Mouse (Mus musculus) lung, adult 2 months (tissue): ENCODE results near the gene Smarcc2. TPM values are rescaled to one million over a fixed set of nuclear protein-coding genes. Genes with fewer than 3 reads are reported as not detected.
A peak's percentile ranks its signal among the peaks of the same experiment; 100 is the strongest.

Source experiments
- DNase-seq: peaks from one replicate; pipeline ENCODE4 v3.0.0; 2022
- H3K4me1 ChIP-seq: fragments of 200-500 bp; 2 replicates; pipeline ENCODE4 v1.6.1; 2011; ENCODE audit warnings: low read length; ENCODE audit not compliant: control insufficient read depth, insufficient read depth
- H3K4me3 ChIP-seq: fragments of 200-500 bp; replicated peaks from 2 replicates; pipeline ENCODE3; 2011; ENCODE audit warnings: low read depth, mild to moderate bottlenecking, control low read depth, low read length; ENCODE audit errors: extremely low read depth
- CTCF ChIP-seq: fragments of 200-500 bp; IDR thresholded peaks from 2 replicates; pipeline ENCODE4 v1.5.1; 2011; ENCODE audit warnings: mild to moderate bottlenecking, low read length, control low read depth; ENCODE audit not compliant: insufficient read depth
- POLR2A ChIP-seq: fragments of 200-500 bp; IDR thresholded peaks from 2 replicates; pipeline ENCODE4 v1.6.1; 2011; ENCODE audit warnings: low read depth, mild to moderate bottlenecking, control low read depth, low read length, borderline replicate concordance; ENCODE audit errors: extremely low read depth
- WGBS: fragments of 180-500 bp; shearing (Covaris S2); methylation state at CpG from one replicate; pipeline ENCODE4 v1.1.7; 2018; 5-methylcytosine and 5-hydroxymethylcytosine counted together
- polyA plus RNA-seq: library from polyadenylated mRNA; depleted of rRNA; stranded (reverse); fragments of >200 nt; gene quantifications from 2 replicates; pipeline ENCODE4 v1.2.3, GENCODE M21; 2012; rRNA removed

Smarcc2 gene
- polyA plus RNA-seq, 1 experiment: 99.8 TPM

DNA sequence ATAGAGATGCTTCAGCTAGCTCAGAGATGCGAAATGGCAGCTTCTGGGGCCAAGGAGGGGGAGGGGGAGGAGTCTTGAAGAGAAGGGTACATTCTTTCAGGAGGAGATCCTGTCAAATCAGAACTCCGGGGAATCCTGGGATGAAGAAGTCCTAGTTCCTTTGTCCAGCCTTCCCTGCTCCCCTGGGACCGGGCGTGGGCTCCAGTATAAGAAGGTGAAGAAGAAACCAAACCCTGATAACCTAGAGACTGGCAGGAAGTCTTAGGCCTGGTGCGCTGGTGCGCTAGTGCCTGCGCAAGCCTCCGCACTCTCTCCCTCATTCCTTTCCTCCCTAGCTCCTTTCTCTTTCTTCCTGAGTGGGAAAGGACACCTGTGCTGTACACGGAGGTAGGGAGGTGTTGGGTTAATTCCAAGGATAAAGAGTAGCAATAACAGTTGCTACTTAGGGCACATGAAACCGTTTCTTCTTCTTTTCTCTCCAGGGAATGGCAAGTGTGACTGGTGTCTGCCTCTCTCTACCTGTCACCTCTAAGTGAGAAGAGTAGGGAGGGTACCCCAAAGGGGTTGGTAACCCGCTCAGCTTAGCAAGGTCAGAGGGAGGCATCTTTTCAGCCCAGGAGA, 65.2 kb downstream of the Smarcc2 start:
- TF ChIP-seq POLR2A: no peak
- TF ChIP-seq CTCF: no peak
- Histone ChIP-seq H3K4me1 (peaks cover 4% of the 10 kb centered on the region; the same call in 1 of the 2 replicates), H3K4me3 (peak overlapping the region; percentile 79)
- no peak for DNase-seq
- 29% methylated on average over 11 of the region's 11 CpGs for WGBS

DNA sequence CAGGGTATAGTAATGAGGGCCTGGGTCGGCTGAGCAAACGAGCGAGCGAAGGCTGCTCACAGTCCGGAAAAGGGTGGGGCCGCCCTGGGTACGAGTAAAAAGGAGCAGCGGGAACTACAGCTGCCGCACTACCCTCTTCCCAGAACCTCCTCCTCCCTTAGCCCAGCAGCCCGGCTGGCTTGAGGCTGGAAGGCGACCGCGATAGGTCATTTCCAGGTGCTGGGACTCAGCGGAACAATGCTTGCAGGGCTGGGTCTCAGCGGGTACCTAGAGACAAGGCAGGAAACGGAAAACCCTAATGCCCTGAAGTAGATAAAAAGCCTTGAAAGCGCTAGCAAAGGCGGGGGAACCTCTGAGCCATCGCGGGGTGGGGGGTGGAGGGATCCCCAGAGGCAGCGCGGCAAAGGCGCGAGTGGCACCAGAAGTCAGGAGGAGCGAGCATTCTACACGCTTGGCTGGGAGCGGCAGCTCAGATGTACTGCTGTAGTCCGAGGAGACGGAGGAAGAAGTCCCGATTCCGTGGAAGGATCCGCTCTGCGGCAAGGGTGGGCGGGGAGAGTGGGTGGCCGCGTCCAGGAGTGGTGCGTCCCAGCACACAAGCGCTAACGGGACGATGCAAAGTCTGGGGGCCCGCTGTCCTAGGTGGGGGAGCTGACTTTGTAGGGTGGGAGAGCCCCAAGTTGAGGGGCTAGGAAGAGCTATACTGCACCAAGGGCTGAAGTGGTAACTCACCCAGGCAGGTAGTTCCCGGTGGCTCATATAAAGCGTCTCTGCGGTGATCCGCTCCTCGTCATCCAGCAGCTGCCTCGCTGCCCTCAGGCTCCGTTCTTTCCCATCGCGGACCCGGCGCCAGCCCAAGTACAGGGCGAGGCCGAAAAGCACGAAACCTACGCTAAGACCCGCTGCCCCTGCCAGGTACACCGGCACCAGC, 65.9 kb downstream of the Smarcc2 start:
- peaks cover 4% of the 10 kb centered on the region; the same call in 1 of the 2 replicates for H3K4me1 ChIP-seq
- DNase-seq: peak; percentile 59
- under 1% methylated on average over 58 of the region's 58 CpGs for WGBS
- peak overlapping the region; percentile 79 for H3K4me3 ChIP-seq
- no peak for TF ChIP-seq CTCF
- TF ChIP-seq POLR2A: peak; percentile 37

DNA sequence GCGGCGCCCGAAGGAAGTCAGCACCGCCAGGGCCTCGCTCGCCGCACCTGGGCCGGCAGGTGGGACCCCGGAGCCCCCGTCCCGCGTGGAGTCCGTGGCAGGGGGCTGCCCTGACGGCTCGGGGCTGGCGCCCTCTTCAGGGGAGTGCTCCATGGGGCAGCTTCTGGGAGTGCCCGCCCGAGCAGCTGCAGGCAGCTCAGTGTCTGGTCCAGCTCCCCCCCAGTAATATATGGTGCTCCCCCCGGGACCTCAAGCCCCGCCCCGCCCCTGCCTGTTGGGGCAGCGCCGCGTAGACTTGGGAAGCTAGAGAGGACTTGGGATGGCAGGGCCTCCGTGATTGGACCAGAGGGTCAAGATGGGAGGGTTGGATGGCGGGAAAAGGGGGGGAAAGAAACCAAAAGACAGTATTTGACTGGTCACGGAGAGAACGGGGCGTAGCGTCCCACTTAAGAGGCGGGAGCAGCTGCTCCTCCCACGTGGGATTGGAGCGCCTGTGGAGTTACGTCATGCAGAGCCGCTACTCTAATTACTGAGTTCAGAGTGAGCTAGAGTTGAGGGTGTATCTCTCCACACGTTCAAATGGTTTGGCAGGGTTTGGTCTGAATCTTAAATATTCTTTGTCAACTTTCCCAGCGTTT, 66.7 kb downstream of the Smarcc2 start, which contains the start of gene Esyt1:
Gene Esyt1 (minus strand): TSS at position 201 of the 638 bp plus-strand sequence.
- peak within 1 kb of the TSS; percentile 79 for H3K4me3 ChIP-seq
- under 1% methylated on average over 37 of the region's 37 CpGs for WGBS
- peak; percentile 89 for DNase-seq
- H3K4me1 ChIP-seq: peaks cover 4% of the 10 kb centered on the region; the same call in 1 of the 2 replicates
- no peak for TF ChIP-seq CTCF
- peak; percentile 82; the same call in 1 of the 2 replicates for TF ChIP-seq POLR2A

DNA sequence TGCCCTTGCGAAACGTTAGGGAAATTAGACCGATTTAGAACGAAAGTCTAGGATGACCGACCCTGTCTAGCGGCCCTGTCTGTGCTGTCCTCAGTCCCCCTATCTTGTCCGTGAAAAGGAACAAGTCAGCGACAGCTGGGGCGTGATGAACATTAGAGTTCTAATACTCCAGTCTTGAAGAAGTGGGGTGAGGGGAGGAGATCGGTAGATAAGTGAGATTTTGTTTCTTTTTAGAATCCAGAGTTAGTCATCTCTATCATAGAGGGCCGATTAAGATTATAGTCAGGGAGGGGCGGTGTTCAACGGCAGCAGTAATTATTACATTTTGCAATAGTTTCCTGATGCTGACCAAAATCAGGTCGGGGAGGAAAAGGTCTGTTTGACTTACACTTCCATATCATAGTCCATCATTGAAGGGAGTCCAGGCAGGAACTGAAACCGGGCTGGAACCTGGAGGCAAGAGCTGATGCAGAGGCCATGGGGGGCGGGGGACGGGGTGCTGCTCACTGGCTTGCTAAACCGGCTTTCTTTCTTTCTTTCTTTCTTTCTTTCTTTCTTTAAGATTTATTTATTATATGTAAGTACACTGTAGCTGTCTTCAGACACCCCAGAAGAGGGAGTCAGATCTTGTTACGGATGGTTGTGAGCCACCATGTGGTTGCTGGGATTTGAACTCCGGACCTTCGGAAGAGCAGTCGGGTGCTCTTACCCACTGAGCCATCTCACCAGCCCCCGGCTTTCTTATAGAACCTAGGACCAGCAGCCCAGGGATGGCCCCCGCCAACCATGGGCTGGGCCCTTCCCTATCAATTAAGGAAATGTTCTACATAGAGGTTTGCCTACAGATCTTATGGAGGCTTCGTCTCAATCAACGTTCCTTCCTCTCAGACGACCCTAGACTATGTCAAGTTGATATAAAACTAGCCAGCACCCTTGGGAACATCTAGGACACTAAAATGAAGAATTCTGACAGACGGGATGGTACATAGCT, 67.6 kb downstream of the Smarcc2 start:
- peaks cover 4% of the 10 kb centered on the region; the same call in 1 of the 2 replicates for H3K4me1 ChIP-seq
- TF ChIP-seq POLR2A: no peak
- no peak for TF ChIP-seq CTCF
- no peak for DNase-seq
- H3K4me3 ChIP-seq: peak overlapping the region; percentile 64
- WGBS: 24% methylated on average over 28 of the region's 28 CpGs

DNA sequence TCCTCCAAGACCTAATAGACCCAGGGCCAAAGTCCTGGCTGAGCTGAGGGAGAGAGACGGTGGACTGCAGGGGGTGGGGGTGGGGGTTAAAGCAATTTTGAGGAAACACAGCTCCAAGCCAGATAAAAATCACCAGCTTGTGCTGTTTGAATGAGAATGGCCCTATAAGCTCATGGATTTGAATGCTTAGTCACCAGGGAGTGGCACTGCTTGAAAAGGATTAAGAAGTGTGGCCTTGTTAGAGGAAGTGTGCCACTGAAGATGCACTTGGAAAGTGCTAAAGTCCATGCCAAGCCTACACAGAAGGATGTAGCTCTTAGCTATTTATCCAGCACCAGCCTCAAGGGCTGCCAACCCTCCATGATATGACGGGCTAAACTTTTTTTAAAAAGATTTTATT, 76.2 kb downstream of the Smarcc2 start:
- 86% methylated on average over 2 of the region's 2 CpGs for WGBS

DNA sequence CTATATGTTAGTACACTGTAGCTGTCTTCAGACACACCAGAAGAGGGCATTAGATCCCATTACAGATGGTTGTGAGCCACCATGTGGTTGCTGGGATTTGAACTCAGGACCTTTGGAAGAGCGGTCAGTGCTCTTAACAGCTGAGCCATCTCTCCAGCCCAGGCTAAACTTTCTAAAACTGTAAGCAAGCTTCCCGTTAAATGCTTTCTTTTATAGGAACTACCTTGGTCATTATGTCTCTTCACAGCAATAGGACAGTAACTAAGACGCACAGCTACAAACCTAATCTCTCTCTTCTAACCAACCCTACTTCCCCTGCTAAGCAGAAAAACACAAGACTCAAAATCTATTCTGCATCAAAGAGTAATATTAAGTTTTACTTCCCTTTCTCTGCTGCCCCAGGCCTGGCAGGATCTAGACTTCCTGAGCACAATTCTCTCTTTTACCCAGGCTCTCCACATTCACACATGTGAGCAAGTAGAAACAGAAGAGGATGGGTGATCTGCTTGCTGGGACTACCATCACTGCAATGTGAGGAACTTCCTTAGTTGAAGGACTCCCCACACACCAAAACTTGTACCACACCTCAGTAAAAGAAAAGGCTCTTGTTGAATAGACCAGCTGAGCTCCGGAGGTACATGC, 76.7 kb downstream of the Smarcc2 start:
- WGBS: 67% methylated on average over 4 of the region's 4 CpGs
- TF ChIP-seq CTCF (no peak), POLR2A (no peak)
- Histone ChIP-seq H3K4me3 (no peak overlapping the region), H3K4me1 (peaks cover 6% of the 10 kb centered on the region)
- no peak for DNase-seq

More for the DNA sequence above, 76.2 kb downstream of the Smarcc2 start:
- DNase-seq: no peak
- Histone ChIP-seq H3K4me3 (no peak overlapping the region), H3K4me1 (peaks cover 6% of the 10 kb centered on the region)
- TF ChIP-seq CTCF: no peak

DNA sequence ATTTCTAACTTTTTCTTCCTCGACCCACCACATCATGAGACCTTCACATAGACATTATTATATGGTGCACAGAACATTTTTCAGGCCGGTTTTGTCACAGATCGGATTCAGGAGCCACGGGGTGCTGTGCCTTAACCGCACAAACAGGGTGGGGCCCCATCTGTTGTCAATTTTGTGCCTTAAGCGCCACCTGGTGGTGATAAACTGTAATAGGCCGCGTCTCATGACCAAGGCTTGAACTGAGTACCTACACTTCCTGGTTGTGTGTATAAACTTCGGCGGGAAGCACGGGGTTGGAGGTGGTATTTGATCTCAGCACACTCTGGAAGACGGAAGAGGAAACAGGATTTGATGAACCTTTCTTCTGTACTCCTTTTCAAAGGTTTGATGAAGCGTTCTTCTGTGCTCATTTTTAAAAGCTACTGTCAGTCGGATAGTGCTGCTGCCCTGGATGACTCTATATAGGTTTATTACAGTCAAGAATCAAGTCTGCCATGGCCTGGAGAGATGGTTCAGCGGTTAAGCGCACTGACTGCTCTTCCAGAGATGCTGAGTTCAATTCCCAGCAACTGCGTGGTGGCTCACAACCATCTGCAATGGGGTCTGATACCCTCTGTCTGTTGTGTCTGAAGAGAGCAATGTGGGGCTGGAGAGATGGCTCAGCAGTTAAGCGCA, 77.4 kb downstream of the Smarcc2 start:
- peak; percentile 87 for DNase-seq
- Histone ChIP-seq H3K4me1 (peaks cover 6% of the 10 kb centered on the region), H3K4me3 (no peak overlapping the region)
- 12% methylated on average over 18 of the region's 18 CpGs for WGBS
- TF ChIP-seq POLR2A (no peak), CTCF (peak; percentile 71)

DNA sequence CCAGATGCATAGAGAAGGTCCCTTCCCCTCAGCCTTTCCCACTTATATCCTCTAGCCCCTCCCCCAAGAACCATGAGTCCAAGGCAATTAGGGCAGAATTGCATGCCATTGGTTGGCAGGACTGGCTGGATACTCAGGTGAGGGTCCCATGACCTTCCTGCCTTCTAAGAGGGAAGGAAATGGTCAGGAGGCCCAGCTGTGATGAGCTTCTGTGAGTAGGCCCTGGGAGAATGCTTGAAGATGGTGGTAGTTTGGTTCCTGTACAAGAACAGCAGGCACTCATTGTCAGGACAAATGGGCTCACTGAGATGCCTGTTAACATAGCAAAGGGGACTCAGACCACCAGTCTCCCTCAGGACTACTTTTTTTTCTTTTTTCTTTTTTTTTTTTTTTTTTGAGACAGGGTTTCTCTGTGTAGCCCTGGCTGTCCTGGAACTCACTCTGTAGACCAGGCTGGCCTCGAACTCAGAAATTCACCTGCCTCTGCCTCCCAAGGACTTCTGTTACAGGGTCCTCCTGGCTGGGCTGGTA, 79.4 kb downstream of the Smarcc2 start:
- Histone ChIP-seq H3K4me3 (no peak overlapping the region), H3K4me1 (peaks cover 6% of the 10 kb centered on the region)
- no peak for DNase-seq
- TF ChIP-seq POLR2A: no peak
- no peak for TF ChIP-seq CTCF
- 93% methylated on average over 1 of the region's 1 CpGs for WGBS

Other genes with a start within 250 kb of the Smarcc2 start
- 5.6 and 9.9 TPM in 2 replicates for gene Spryd4, start 247.4 kb upstream of the Smarcc2 start, polyA plus RNA-seq
- not detected in 2 replicates for gene Mip, start 233.4 kb upstream of the Smarcc2 start, polyA plus RNA-seq
- 7.8 and 7.9 TPM in 2 replicates for gene Timeless, start 227.2 kb upstream of the Smarcc2 start, polyA plus RNA-seq
- gene Apon, start 205.2 kb upstream of the Smarcc2 start, polyA plus RNA-seq: 0.08 and 0.27 TPM in 2 replicates
- 0.32 and 0.75 TPM in 2 replicates for gene Apof, start 190.6 kb upstream of the Smarcc2 start, polyA plus RNA-seq
- gene Stat2, start 188.7 kb upstream of the Smarcc2 start, polyA plus RNA-seq: 30.8 and 34.4 TPM in 2 replicates
- 0.08 TPM in 1 of 2 replicates, not detected in the other for gene Il23a, start 160.5 kb upstream of the Smarcc2 start, polyA plus RNA-seq
- gene Pan2, start 155.9 kb upstream of the Smarcc2 start, polyA plus RNA-seq: 22.8 and 30.7 TPM in 2 replicates
- 32.0 and 55.9 TPM in 2 replicates for gene Cnpy2, start 136.8 kb upstream of the Smarcc2 start, polyA plus RNA-seq
- 95.6 and 150 TPM in 2 replicates for gene Cs, start 121.5 kb upstream of the Smarcc2 start, polyA plus RNA-seq
- 28.9 and 48.7 TPM in 2 replicates for gene Coq10a, start 90.3 kb upstream of the Smarcc2 start, polyA plus RNA-seq
- 24.5 and 31.6 TPM in 2 replicates for gene Ankrd52, start 82.1 kb upstream of the Smarcc2 start, polyA plus RNA-seq
- gene Slc39a5, start 58.0 kb upstream of the Smarcc2 start, polyA plus RNA-seq: 0.42 TPM in 1 of 2 replicates, not detected in the other
- 22.1 and 23.4 TPM in 2 replicates for gene Nabp2, start 47.8 kb upstream of the Smarcc2 start, polyA plus RNA-seq
- 24.4 and 25.5 TPM in 2 replicates for gene Rnf41, start 47.6 kb upstream of the Smarcc2 start, polyA plus RNA-seq
- gene Myl6, start 34.9 kb downstream of the Smarcc2 start, polyA plus RNA-seq: 771 and 1,159 TPM in 2 replicates
- gene Myl6b, start 39.4 kb downstream of the Smarcc2 start, polyA plus RNA-seq: 1.9 and 2.0 TPM in 2 replicates
- gene Esyt1, start 66.6 kb downstream of the Smarcc2 start, polyA plus RNA-seq: 94.9 and 97.2 TPM in 2 replicates
- 13.2 and 15.1 TPM in 2 replicates for gene Zc3h10, start 88.5 kb downstream of the Smarcc2 start, polyA plus RNA-seq
- 1,224 and 1,373 TPM in 2 replicates for gene Rpl41, start 90.1 kb downstream of the Smarcc2 start, polyA plus RNA-seq
- gene Pa2g4, start 106.7 kb downstream of the Smarcc2 start, polyA plus RNA-seq: 13.7 and 23.9 TPM in 2 replicates
- 20.0 and 24.9 TPM in 2 replicates for gene Erbb3, start 130.4 kb downstream of the Smarcc2 start, polyA plus RNA-seq
- 421 and 530 TPM in 2 replicates for gene Rps26, start 167.5 kb downstream of the Smarcc2 start, polyA plus RNA-seq
- gene Ikzf4, start 186.7 kb downstream of the Smarcc2 start, polyA plus RNA-seq: 2.7 and 4.4 TPM in 2 replicates
- 8.9 and 15.3 TPM in 2 replicates for gene Suox, start 214.8 kb downstream of the Smarcc2 start, polyA plus RNA-seq
- gene Rab5b, start 237.0 kb downstream of the Smarcc2 start, polyA plus RNA-seq: 80.0 and 109 TPM in 2 replicates
- 0.36 and 0.51 TPM in 2 replicates for gene Pmel, start 244.9 kb downstream of the Smarcc2 start, polyA plus RNA-seq
- gene Cdk2, start 245.8 kb downstream of the Smarcc2 start, polyA plus RNA-seq: 11.4 and 17.3 TPM in 2 replicates